Mouse (Mus musculus) testis, postnatal 14 days (tissue): ENCODE measurements at regions not wholly inside any gene's neighbourhood (a gene's known extent, or its start where the extent isn't known, plus 50 kb on each side); places are given as distances from the start of the nearest gene placed in this dataset.

Experiments used
- DNase-seq: peaks from one replicate; pipeline ENCODE4 v3.0.0; 2021; ENCODE audit warnings: low spot score

DNA sequence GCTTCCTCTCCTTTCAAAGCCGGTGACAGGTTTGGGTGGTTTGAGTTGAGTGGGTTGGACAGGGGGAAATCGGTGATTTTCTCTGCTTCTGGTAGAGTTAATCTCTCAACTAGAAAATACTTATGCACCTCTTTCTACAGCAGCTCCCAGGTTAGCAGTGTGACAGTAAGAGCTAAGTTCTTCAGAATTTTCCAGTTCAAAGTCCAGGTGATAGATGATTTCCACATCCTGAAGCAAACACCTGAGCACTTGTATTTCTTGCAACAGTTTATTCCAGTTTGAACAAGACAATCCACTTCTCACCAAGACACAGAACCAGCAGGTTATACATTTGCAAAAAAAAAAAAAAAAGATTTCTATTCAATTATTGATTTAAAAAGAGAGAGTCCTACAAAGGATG, 104.0 kb upstream of the Nr2f2 start:
- no peak for DNase-seq

DNA sequence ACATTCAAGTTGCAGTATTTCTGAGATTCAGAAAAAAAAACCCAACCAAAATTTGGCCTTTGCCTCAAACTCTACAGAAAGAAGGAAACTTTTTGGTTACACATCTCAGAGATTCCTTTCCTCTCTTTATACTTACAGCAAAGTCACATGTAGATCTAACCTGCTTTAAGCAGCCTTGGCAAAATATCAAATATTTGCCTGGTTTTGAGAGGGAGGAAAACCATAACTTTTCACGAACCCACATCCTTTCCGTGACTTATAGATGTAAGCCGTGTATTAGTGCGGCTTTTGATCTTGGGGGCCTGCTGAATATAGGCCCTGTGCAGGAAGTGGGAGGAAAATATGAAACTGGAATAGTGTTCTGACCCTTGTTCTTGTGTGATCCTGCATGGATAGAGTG, 95.6 kb upstream of the Nr2f2 start:
- DNase-seq, result no peak

GRCm38 (mm10) chr7:70454525-70454924, 88.0 kb upstream of the Nr2f2 start:
- no peak for DNase-seq

DNA sequence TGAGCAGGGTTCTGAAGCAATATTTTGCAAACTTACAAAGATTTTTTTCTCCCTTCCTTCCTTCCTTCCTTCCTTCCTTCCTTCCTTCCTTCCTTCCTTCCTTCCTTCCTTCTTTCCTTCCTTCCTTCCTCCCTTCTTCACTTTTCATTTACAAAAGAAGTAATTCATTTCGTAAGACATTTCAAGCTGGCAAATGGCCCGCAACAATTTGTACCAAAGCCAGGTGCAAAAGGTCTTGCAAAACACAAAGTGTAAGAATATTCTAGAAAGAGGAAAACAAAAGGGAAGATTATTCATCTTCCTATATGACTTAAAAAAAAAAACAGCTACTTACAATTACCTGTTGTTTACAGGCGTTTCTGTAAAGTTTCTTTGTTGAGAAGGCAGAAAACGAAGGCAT, 86.3 kb upstream of the Nr2f2 start:
- no peak for DNase-seq

DNA sequence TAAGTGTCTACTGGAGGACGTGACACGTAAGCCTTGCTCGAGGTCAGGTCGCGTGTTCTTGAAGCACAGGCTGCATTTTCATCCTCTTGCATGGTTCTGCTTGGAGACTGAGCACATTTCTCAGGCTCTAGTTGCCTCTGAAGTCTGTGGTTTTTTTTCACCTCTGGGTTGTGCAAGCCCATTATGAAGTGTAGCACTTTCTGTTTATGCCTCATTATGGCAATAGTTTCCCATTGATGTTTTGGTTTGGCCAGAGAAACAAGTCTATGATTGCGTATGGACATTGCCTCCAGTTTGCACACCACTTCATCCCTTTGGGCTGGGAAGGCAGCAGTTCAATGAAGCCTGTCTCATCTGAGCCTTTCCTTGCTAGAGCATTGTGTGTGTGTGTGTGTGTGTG, 72.4 kb upstream of the Nr2f2 start:
- no peak for DNase-seq

DNA sequence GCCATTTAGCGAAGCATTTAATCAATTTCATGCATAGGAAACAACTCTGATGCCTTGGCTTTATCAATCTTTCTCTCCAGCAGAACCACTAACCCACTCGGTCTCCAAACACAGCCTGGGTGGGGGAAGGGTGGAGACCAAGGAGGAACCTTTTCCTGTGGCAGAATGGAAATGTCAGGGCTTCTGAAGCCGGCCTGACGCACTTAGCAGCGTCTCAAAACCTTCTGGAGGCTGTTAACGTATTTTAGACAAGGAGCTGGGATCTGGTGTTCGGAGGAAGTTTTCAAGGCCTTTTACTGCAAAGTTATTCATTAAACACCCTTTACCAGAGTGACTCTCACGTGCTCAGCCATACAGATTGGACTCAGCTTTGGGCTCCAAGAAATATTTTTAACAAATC, 67.3 kb upstream of the Nr2f2 start:
- DNase-seq, result no peak

- no peak for DNase-seq
These were observed 66.8 kb upstream of the Nr2f2 start for GRCm38 (mm10) chr7:70433358-70433757.

DNA sequence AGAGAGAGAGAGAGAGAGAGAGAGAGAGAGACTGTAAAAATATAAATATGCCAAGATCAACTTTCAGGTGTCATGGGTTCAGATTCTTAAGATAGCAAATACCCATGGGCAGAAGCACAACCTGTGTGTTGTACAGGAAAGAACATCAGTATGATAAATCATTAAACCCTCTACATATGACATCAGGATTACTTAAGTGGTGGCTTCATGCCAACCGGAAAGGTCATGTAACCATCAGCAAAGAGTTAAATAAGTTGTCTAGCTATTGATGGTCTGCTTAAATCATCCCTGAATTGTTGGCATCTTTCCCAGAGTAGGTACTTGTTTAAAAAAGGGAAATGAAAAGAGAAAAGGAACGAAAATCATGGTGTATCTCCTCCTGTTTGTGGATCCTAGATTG, 65.2 kb upstream of the Nr2f2 start:
- DNase-seq, result no peak

DNA sequence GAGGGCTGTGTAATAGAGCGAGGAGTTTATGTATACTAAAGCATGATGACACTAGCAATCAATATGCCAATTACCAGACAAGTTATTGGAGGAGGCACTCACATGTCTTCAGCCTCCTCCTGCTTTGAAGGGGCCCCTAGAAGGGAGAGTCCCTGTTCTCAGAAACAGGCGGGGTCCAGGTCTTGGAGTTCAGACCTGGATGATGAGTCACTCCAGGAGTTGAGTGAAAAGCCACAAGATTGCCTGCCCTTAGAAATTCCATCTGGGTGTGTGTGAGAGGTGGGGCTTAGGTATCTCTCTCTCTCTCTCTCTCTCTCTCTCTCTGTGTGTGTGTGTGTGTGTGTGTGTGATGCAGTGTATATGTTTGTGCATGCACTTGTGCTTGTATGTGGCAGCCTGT, 62.8 kb upstream of the Nr2f2 start:
- no peak for DNase-seq

DNA sequence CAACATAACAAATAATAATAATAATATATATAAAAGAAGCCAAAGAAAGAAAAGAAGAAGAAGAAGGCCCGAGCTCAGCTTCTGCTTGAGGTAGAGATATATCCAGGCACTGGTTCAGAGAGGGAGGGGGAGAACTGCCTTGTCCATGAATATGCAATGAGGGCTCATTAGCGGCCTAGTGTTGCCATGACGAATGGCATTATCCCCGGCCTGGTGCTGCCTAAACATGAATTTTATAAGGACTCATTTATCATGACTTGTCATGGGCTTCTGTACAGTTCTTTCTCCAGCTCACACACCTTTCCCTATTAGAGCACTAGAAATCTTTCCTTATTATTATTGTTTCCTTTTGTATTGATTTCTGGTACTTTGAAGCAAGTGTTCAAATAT, 57.7 kb upstream of the Nr2f2 start:
- no peak for DNase-seq

DNA sequence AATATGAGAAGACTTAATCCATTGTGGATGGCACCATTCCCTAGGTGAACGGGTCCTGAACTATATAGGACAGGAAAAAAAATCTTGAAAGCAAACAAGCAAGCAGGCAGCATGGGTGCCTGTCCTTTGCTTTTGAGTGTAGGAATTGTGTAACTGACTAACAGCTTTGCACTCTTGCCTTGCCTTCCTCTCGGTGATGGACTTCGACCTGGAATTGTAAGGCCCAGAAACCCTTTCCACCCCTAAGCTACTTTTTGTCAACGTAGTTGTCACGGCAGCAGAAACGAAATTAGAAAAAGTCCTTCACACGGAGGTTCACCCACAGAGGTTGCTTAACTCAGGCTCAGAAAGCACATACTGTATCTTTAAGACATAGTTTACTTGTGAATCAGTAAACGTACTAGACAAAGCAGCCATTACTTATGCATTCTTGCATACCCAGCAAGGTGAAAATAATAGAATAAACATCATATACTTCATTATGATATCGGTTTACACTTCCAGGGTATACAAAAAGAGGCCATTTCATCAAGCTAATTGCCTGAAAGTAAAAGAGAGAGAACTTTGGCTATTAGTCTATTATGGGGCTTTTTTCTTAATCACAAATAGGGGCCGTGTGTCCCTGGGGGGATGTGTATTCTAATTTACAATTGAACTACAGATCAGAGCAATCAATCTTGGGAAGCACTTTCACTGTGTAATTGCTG, 57.1 kb upstream of the Nr2f2 start:
- DNase-seq, result no peak

- DNase-seq, result no peak
These were observed 49.8 kb upstream of the Nr2f2 start for GRCm38 (mm10) chr7:70416185-70416941.
